Mouse (Mus musculus): Measurements from ENCODE around the gene Kcnd1.
A peak's percentile ranks its signal among the peaks of the same experiment; 100 is the strongest.

Kcnd1 gene

DNA sequence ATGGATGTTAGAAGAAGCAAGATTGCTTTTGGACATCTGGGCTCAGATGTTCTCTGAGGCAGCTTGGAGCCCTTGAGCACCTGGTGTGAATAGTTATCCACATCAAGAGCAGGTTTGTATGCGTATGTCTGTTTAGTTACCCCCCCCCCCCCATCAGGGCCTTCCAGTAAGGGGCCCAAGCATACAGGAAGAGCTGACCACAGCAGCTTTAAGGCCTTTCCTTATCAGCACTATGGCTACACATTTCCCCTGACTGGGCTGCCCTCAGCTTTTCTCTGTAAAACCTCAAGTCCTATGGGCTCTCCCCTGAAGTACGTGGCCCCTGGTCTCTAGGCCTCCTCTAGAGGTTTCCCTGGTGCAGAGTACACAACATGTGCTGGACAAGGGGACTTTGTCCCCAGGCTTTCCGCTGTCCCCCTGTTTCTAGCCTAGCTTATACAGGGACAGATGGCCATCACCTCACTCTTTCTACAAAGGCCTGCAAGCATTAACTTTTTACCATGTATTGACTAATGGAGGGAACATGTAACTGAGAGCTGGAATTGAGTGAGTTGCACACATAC is 37.2 kb downstream of the Kcnd1 start:
- no peak for DNase-seq (ENCODE audit: low spot score)

DNA sequence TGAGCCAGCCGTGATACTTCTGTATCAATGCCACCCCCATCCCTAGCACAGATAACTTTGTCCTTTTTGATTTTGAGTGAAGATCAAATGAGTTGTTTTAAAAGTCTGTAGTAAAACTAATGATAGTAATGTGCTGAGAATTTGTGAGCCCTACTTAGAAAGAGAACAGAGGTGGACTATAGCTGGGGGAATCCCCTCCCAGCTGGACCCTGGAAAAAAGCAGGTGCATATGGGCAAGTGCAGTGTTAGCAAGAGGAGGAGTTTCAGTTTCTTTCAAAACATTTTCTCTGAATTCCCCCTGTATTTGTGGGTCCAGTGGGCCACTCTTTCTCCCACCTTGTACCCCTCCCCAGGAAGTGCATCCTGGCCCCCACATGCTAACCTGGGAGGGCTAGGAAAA is 41.1 kb downstream of the Kcnd1 start:
- no peak for DNase-seq (ENCODE audit: low spot score)

GRCm38 (mm10) chrX:7864551-7864950 is 42.5 kb downstream of the Kcnd1 start:
- DNase-seq (ENCODE audit: low spot score), result no peak

GRCm38 (mm10) chrX:7865343-7865742 is 43.3 kb downstream of the Kcnd1 start:
- DNase-seq (ENCODE audit: low spot score), result no peak

DNA sequence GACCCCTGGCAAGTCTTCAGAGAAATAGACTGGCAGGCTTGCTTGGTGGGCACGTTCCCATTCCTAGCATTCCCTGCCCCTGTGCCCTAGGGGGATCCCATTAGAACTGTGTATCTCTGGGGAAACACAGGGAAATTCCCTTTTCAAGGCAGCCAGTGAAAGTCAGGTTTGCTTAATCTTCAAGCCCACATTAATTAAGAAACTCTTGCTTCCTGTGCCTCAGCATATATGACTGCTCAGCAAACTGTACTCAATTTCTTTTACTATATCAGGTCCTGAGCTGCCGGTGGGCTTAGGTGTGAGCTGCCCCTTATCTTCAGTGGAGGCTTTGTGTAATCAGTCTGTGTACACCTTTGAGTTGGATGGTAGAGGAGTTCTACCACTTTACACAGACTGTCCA is 43.7 kb downstream of the Kcnd1 start:
- no peak for DNase-seq (ENCODE audit: low spot score)

- DNase-seq (ENCODE audit: low spot score), result no peak
Observed at GRCm38 (mm10) chrX:7867141-7867540, 45.1 kb downstream of the Kcnd1 start.

DNA sequence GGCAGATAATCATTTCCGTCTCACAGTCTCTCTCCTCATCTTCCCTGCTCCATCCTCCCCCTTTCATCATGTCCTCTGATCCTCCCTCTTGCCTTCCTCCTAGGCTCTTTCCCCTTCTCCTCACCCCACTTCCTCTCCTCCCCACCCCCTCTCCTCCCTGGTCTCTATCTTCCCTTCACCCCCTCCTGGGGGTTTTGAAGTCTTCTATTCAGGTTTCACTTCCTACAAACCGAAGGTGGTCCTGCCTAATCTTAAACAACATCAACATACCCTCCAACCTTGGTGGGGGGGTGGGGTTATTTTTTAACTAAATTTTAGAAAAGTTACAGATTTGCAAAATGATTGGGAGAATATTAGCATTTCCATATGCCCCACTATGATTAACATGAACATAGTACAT is 46.4 kb downstream of the Kcnd1 start:
- DNase-seq (ENCODE audit: low spot score), result no peak

GRCm38 (mm10) chrX:7869826-7870225 is 47.7 kb downstream of the Kcnd1 start:
- no peak for DNase-seq (ENCODE audit: low spot score)

DNA sequence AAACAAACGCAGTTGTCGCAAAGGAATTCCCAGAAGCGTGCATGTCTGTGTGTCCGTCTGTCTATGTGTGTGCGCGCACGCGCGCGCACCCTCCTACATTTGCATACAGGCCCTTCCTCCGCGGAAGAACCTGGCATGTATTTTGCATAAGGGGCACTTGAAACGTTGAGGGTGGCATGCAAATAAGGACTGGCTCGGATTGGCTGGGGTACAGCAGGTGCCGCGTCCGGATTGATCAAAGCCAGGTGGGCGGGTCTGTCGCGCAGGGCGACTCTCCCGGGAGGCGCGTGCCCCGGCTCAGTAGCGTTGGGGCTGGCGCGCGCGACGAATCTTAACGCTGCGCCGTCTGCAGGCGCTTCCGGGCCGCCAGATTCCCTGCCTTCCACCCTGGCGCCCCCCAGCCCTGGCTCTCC is 55.9 kb downstream of the Kcnd1 start, which contains the start of gene Pim2:
Pim2 (plus strand) TSS at position 256 of the 413 bp plus-strand sequence.
- no peak for DNase-seq (ENCODE audit: low spot score)

DNA sequence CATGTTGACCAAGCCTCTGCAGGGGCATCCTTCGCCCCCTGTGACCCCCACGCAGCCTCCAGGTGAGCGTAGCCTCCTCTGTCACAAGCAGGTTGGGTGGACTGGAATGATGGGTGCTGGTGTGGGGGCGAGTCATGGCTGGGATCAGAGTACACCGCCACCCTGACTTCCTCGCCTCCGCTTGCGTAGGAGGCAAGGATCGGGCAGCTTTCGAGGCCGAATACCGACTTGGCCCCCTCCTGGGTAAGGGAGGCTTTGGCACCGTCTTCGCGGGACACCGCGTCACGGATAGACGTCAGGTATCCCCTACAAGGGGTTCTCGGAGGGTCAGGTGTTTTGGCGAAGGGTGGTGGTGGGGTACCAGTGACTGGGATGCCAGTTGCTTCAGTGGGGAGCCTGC is 56.4 kb downstream of the Kcnd1 start:
- DNase-seq (ENCODE audit: low spot score), result no peak

GRCm38 (mm10) chrX:7879819-7880218 is 57.7 kb downstream of the Kcnd1 start:
- no peak for DNase-seq (ENCODE audit: low spot score)

DNA sequence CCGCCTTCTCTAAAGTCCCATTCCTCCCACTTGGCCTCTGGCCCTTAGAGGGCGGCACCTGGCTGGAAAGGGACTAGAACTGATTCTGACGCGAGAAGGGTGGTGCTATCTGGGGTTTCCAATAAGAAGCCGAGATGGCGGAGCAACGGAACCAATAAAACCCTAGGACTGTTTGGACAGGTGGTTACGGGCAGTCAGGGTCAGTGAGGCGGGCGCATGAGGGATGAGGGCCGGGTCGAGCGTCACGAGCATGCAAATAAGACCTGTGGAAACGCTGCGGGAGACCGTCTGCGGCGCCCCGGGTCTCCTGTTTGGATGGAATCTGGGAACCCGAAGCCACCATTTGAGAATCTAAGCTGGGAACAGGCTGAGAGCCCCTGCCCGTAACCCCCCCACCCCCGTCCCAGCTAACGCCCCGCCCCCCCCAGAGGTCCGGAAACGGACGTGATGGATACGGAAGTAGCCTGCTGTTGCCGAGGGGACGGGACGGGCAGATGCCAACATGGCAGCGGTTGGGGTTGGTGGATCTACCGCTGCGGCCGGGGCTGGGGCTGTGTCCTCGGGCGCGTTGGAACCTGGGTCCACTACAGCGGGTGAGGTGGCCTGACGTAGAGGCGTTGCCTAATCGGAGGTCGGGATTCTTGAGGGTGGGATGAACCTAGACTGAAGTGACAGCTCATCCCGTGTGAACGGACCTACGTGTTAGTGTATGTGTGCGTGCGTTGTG is 61.9 kb downstream of the Kcnd1 start, which contains the start of gene Slc35a2:
Slc35a2 (plus strand) TSS at position 188 of the 727 bp plus-strand sequence.
- DNase-seq (ENCODE audit: low spot score), result peak; percentile 44
